Mouse (Mus musculus): ENCODE measurements around the gene Fzd1. TPM values are rescaled to one million over a fixed set of nuclear protein-coding genes. Genes with fewer than 3 reads are reported as not detected.
A peak's percentile ranks its signal among the peaks of the same experiment; 100 is the strongest.

The Fzd1 gene
- polyA plus RNA-seq, 1 experiment = 55.5 TPM

DNA sequence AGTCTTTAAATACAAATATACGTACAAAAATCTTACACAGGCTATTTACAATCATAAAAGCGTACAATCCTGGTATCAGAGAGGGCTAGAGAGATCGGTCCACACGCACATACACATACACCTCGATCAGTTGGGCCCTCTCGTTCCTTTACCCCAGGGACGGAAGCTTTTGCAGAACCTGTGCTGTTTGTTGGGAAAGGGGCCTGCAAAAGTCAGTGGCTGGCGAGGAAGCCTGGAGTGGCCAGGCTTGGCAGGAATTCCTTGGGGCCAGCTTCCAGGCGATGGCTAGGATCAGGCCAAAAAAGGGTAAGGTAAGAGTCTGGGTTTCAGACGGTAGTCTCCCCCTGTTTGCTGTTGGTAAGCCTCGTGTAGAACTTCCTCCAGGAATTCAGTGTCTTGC lies 2.5 kb downstream of the Fzd1 start:
- no peak for TF ChIP-seq POLR2A (IDR thresholded peaks at IDR 0.05; ENCODE audit: low read depth, low read length)
- no peak for TF ChIP-seq CTCF (IDR thresholded peaks at IDR 0.05; ENCODE audit: borderline replicate concordance, insufficient read depth, low read length)
- H3K4me3 ChIP-seq (ENCODE audit: insufficient read depth, low read length) = peak overlapping the region; percentile 60
- H3K27ac ChIP-seq (ENCODE audit: insufficient read depth, low read length) = no peak overlapping the region
- H3K4me1 ChIP-seq (ENCODE audit: control insufficient read depth, insufficient read depth, low read length) = no peaks in the 10 kb centered on the region; the same call in 1 of the 2 replicates

DNA sequence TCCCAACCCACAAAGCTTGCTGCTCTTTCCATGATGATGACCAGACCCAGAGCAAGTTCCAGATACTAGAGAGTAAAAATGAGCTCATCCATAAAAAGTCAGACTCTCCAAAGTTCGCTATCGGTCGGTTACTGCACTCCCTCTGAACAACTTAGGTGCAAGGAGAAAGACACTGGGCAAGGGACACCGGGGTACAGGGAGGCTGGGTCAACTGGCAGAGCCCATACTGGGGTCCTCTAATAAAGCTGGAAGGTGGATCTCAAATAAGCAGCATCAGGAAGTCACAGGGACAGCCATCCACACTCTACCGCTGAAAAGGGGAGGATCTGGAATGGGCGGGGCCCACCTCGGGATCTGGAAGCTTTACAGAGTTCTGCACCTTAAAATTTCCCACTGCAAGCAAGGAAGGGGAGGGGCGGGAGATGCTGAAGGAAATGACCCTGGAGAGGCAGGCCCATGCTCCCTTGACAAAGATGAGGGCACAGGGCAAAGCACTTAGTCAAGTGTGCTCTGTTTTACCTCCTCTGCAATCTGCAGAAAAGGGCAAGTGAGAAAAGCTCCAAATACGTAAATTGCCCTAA lies 3.0 kb downstream of the Fzd1 start:
- TF ChIP-seq CTCF (IDR thresholded peaks at IDR 0.05; ENCODE audit: borderline replicate concordance, insufficient read depth, low read length) (no peak), POLR2A (IDR thresholded peaks at IDR 0.05; ENCODE audit: low read depth, low read length) (no peak)

DNA sequence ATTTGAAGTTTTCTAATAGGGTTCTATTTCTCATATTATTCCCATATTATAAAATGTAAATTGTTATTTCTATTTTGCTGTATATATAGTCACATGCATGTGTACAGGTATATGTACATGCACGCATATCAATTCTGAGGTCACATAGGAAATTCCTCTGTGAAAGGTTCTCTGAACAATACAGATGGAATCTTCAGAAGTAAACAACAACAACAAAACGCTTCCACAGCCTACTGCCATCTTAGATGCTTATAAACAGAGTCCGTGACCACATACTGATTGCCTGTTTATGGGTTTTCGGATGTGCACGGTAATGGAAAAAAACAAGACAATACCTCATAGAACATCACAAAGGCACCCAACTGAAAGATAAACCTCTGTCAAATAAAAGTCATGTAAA lies 4.7 kb downstream of the Fzd1 start:
- TF ChIP-seq CTCF (IDR thresholded peaks at IDR 0.05; ENCODE audit: borderline replicate concordance, insufficient read depth, low read length) = no peak
- TF ChIP-seq POLR2A (IDR thresholded peaks at IDR 0.05; ENCODE audit: low read depth, low read length) = no peak
- Histone ChIP-seq H3K4me1 (ENCODE audit: control insufficient read depth, insufficient read depth, low read length) (no peaks in the 10 kb centered on the region), H3K27ac (ENCODE audit: insufficient read depth, low read length) (no peak overlapping the region), H3K4me3 (ENCODE audit: insufficient read depth, low read length) (no peak overlapping the region)

More for the DNA sequence above, 3.0 kb downstream of the Fzd1 start:
- Histone ChIP-seq H3K4me3 (ENCODE audit: insufficient read depth, low read length) (peak overlapping the region; percentile 60), H3K27ac (ENCODE audit: insufficient read depth, low read length) (no peak overlapping the region), H3K4me1 (ENCODE audit: control insufficient read depth, insufficient read depth, low read length) (no peaks in the 10 kb centered on the region; the same call in 1 of the 2 replicates)

DNA sequence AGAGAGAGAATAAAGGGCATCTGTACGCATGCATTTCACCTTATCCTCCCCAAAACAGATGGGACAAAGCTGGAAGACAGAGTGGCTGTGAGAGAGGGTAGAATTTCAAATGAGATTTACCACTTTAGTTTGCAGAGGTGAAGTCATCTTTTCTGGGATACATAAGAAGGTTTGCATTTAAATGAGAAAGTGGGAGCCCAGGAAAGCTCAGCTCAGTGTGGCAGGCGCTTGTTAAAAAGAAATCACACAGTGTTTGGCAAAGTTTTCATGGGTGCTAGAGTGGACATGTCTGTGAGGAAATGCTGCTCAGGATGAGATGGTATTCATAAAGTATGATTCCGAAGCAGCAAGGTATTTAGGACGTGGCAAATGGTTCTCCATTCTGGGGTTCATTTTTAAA lies 15.1 kb downstream of the Fzd1 start:
- Histone ChIP-seq H3K27ac (ENCODE audit: insufficient read depth, low read length) (no peak overlapping the region), H3K4me1 (ENCODE audit: control insufficient read depth, insufficient read depth, low read length) (0 out of 2 replicates have a peak, but pooled peaks cover 2% of the 10 kb centered on the region), H3K4me3 (ENCODE audit: insufficient read depth, low read length) (no peak overlapping the region)
- TF ChIP-seq CTCF (IDR thresholded peaks at IDR 0.05; ENCODE audit: borderline replicate concordance, insufficient read depth, low read length) (no peak), POLR2A (IDR thresholded peaks at IDR 0.05; ENCODE audit: low read depth, low read length) (no peak)

DNA sequence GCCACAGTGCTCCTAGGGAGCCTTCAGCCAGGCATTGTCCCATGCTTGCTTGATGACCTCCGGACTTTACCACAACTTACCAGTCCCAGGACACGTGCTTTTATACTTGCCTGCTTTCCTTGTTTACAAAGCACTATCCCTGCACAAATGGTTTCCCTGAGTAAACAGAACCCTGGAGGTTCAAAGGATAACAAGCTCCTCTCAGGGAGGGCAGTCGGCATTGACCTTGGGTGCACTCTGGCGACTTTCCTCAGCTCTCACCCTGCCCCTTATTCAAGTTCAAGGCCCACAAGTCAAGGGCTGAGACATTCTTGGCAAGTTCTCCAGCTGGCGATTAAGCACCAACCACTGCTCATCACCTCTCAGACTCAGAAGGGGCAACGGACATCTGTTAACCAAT lies 20.8 kb downstream of the Fzd1 start:
- no peak overlapping the region for H3K27ac ChIP-seq (ENCODE audit: insufficient read depth, low read length)
- H3K4me3 ChIP-seq (ENCODE audit: insufficient read depth, low read length) = no peak overlapping the region
- no peak for TF ChIP-seq CTCF (IDR thresholded peaks at IDR 0.05; ENCODE audit: borderline replicate concordance, insufficient read depth, low read length)
- H3K4me1 ChIP-seq (ENCODE audit: control insufficient read depth, insufficient read depth, low read length) = 0 out of 2 replicates have a peak, but pooled peaks cover 2% of the 10 kb centered on the region

DNA sequence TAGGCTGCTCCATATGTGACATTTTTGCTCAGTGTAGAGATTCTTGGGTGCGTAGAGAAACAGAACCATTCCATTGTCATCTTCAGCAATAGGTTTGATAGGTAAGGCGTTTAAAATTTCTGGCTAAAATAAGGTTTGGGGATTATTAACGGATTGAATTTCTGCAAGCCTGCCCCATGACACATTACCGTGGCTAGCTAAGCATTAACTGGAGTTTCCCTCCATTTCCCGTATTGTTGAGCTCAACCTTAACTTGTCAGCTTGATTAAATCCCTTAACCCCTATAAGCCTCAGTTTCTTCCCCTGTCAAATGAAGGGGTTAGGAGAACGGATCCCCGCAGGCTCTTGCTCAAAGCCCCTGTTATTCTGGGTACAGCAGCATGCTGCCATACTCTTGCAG lies 22.4 kb downstream of the Fzd1 start:
- 0 out of 2 replicates have a peak, but pooled peaks cover 2% of the 10 kb centered on the region for H3K4me1 ChIP-seq (ENCODE audit: control insufficient read depth, insufficient read depth, low read length)
- no peak overlapping the region for H3K4me3 ChIP-seq (ENCODE audit: insufficient read depth, low read length)
- H3K27ac ChIP-seq (ENCODE audit: insufficient read depth, low read length) = no peak overlapping the region
- TF ChIP-seq POLR2A (IDR thresholded peaks at IDR 0.05; ENCODE audit: low read depth, low read length) (no peak), CTCF (IDR thresholded peaks at IDR 0.05; ENCODE audit: borderline replicate concordance, insufficient read depth, low read length) (no peak)

DNA sequence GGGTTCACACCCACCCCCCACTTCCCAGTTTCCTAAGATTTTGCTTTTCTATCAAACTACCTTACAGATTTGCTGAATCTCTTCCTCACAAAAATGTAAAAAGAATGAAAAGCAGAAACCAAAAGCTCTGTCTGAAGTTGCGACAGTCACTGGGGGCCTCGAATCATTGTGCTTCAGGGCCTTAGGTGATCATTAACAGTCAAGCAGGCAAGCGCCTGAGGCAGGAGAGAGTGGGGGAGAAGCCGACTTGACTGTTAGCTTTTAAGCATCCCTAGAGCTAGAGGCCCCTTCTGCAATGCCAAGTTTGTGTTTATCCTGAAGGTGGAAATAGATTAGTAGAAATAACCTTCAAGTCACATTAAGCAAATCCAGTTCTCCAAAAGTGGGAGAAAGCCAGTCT lies 24.6 kb downstream of the Fzd1 start:
- 0 out of 2 replicates have a peak, but pooled peaks cover 2% of the 10 kb centered on the region for H3K4me1 ChIP-seq (ENCODE audit: control insufficient read depth, insufficient read depth, low read length)
- no peak overlapping the region for H3K27ac ChIP-seq (ENCODE audit: insufficient read depth, low read length)
- TF ChIP-seq POLR2A (IDR thresholded peaks at IDR 0.05; ENCODE audit: low read depth, low read length) (no peak), CTCF (IDR thresholded peaks at IDR 0.05; ENCODE audit: borderline replicate concordance, insufficient read depth, low read length) (no peak)
- H3K4me3 ChIP-seq (ENCODE audit: insufficient read depth, low read length) = no peak overlapping the region

DNA sequence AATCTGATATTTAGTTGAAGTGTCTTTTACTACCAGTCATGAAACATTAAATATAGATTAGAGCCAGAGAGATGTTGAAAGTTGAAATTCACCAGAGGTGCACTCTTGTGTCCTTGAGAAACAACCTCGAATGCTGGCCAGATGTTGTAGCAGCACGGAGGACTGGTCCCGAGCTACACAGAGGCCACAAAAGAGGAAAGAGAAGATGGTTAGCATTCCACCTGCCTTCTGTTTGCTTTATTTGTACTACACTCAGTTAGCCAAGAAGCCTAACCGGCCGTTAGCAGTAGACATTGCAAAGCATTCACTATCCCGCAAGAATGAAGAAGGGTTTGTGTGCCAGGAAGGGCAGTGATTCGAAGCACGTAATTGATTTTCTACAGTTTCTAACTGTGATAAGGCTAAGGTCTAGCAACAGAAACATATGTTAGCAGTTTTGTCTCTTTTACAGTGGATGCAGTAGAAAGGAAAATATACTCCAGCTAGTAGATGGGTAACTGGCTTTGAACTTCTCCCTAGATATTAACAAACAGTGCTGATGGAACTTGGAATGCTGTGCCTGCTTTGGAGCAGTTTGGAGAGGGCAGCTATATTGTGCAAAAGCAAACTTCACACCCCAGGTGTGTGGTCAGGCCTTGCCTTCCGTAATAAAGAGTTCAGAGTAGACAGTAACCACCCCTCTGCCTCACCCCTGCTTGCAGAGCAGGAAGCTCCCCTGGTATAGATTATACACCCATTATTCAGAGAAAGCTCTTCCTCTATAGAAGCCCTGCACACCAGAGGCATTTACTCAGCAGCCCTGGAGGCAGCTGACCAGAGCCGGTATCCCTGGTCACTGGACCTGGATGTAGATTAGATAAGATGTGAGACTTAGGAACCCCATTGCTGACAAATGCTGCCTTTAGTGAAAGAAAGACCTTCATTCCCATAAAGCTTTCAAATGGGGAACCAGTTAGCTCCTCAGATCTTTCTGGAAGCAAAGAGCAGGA lies 25.3 kb downstream of the Fzd1 start:
- H3K4me3 ChIP-seq (ENCODE audit: insufficient read depth, low read length) = no peak overlapping the region
- H3K4me1 ChIP-seq (ENCODE audit: control insufficient read depth, insufficient read depth, low read length) = 0 out of 2 replicates have a peak, but pooled peaks cover 2% of the 10 kb centered on the region
- no peak for TF ChIP-seq CTCF (IDR thresholded peaks at IDR 0.05; ENCODE audit: borderline replicate concordance, insufficient read depth, low read length)
- no peak overlapping the region for H3K27ac ChIP-seq (ENCODE audit: insufficient read depth, low read length)

DNA sequence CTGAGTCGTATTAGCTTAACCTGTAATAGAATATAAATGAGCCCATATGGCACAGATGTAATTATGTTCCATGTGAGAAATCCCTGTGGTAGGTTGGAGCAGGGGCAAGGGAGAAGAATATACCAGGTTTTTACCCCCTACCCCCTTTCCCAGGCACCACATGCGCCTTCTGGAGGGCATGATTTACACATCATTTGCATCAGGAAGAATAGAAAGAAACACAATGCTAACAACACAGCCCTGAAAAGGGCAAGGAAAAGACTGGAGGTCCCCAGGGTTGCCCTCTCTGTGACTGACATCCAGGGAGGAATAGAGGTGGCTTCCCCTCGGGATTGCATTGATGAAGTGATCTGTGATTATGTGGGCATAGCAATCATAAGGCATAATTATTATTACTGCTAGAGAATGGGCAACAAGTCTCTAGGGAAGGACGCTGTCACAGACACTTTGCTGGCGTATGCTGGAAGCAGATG lies 26.1 kb downstream of the Fzd1 start:
- TF ChIP-seq CTCF (IDR thresholded peaks at IDR 0.05; ENCODE audit: borderline replicate concordance, insufficient read depth, low read length) = no peak
- H3K4me3 ChIP-seq (ENCODE audit: insufficient read depth, low read length) = no peak overlapping the region
- no peak overlapping the region for H3K27ac ChIP-seq (ENCODE audit: insufficient read depth, low read length)
- H3K4me1 ChIP-seq (ENCODE audit: control insufficient read depth, insufficient read depth, low read length) = 0 out of 2 replicates have a peak, but pooled peaks cover 2% of the 10 kb centered on the region

DNA sequence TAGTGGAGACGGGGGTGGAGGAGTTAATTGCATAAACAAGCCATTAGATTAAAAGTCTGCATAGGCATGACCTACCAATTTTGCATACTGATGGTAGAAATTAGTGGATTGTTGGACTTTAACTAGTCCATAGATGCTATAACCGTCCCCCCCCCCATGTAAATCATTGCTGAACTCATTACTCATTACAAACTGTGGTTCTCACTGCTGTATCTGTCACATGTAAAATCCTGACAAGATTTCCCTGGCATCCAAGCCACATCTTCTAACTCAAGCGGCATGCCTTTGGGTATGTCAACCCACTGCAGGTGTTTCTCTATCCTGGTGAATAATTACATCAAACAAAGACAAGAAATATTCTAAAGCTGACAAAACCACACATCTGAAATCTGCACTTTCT lies 26.8 kb downstream of the Fzd1 start:
- Histone ChIP-seq H3K4me1 (ENCODE audit: control insufficient read depth, insufficient read depth, low read length) (0 out of 2 replicates have a peak, but pooled peaks cover 2% of the 10 kb centered on the region), H3K4me3 (ENCODE audit: insufficient read depth, low read length) (no peak overlapping the region), H3K27ac (ENCODE audit: insufficient read depth, low read length) (no peak overlapping the region)
- TF ChIP-seq CTCF (IDR thresholded peaks at IDR 0.05; ENCODE audit: borderline replicate concordance, insufficient read depth, low read length) = no peak
- no peak for TF ChIP-seq POLR2A (IDR thresholded peaks at IDR 0.05; ENCODE audit: low read depth, low read length)
